Mouse (Mus musculus): ENCODE data around the gene Ccl27a.
"Not testable (repeated sequence)": the region's sequence is repeated elsewhere in the genome, so short reads cannot be mapped to it uniquely, and the experiment has no call there.

Ccl27a gene

DNA sequence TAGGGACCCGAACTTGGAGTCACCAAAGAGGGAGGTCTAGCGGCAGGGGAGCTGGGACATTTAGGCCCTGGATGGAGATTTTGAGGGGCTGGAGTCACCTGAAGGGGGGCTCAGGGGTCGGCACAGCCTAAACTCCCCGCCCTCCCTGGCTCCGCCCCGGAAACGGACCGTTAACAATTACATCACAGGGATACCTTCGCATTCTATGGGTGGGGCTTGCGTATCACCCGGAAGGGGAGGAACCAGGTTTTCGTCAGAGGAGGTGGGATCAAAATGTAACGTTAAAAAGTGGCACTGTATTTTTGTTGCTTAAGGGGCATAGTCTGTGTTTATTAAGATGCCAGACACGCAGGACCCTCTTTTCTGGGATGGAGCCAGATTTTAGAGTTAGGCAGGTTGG is at the start of gene Ccl27a:
TSS of gene Ccl27a (minus strand) at position 246 of the 400 bp plus-strand sequence.
- peak; percentile 90 for DNase-seq (ENCODE audit: low read depth)

DNA sequence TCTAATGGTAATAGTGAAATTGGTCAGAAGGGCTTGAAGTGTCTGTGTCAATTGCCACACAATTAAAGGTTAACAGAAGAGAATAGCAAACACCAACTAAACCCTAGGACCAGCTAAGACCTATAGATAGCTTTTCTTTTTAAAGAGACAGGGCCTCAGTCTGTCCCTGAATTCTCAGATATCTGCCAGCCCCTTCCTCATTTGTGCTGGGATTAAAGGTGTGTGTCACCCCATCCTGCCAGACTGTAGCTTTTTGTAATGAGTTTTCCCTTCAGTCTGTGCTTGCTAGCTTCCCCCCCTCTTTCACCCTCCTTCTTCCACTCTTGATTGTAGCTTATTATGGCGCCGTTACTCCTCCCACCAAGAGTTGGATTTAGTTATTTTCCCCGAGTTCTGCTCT is 9.2 kb upstream of the Ccl27a start:
- not testable (repeated sequence) for DNase-seq (ENCODE audit: low read depth)

GRCm38 (mm10) chr4:41782711-41783110 is 8.7 kb upstream of the Ccl27a start:
- not testable (repeated sequence) for DNase-seq (ENCODE audit: low read depth)

DNA sequence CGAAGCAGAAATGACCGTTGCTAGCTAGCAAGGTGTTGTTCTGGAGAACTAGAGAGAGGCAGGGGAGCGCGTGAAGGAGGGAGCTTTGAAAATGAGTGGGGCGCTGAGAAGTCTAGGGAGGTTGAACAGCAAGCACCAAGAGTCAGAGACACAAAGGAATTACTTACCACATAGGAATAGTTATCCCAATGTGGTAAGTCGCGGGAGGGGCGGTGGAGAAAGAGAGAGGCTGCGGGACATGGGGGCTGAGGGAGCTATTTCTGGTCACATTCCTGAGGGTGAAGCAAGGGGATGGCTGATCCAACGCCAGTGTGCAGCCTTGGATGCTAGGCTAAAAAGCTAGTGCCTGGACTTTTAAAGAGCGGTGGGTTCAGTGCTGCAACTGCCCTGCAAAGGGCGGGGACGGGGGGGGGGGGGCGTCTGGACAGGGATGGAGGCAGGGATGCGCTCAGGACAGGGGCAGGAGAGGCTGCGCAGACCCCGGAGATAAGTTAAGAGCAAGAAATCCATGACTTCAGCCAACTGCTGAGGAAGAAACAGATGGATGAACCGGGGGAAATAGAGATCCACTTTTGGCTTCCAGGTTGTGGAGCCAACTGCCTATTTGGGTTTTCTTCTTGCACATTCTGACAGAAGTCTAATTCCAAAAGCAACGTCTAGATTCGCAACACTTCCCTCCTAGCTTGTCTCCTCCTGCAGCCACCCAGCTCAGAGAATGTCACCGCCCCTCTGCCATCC is 7.9 kb upstream of the Ccl27a start:
- not testable (repeated sequence) for DNase-seq (ENCODE audit: low read depth)

GRCm38 (mm10) chr4:41781271-41781670 is 7.2 kb upstream of the Ccl27a start:
- not testable (repeated sequence) for DNase-seq (ENCODE audit: low read depth)

DNA sequence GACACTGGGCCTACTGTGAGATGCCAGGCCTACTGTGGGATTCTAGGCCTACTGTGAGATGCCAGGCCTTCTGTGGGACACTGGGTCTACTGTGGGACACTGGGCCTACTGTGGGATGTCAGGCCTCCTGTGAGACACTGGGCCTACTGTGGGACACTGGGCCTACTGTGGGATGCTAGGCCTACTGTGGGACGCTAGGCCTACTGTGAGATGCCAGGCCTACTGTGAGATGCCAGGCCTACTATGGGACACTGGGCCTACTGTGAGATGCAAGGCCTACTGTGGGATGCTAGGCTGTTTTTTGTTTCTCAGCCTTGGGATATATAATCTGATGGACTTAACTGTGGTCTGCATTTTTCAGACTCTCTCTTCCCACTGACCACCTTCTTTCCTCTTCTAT is 1.8 kb upstream of the Ccl27a start:
- not testable (repeated sequence) for DNase-seq (ENCODE audit: low read depth)

DNA sequence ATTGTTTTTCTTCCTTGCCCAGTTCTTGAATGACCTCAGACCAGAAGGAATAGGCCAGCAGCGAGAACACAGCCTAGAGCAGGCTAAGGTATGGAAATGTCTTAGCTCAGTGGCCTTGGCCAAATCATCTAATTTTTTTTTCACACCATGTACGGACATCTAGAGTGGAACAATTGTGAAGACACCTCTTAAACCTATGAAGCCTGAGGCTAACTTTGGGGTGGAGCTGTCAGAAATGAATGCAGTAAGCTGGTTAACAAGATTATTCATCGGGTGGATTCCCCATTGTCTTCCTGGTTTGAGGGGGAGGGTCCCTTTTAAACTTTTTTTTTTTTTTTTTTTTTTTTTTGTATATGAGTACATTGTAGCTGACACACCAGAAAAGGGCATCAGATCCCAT is 459 bp upstream of the Ccl27a start:
- not testable (repeated sequence) for DNase-seq (ENCODE audit: low read depth)

- peak; percentile 68 for DNase-seq (ENCODE audit: low read depth)
Measured at GRCm38 (mm10) chr4:41773502-41773901, 545 bp downstream of the Ccl27a start.

DNA sequence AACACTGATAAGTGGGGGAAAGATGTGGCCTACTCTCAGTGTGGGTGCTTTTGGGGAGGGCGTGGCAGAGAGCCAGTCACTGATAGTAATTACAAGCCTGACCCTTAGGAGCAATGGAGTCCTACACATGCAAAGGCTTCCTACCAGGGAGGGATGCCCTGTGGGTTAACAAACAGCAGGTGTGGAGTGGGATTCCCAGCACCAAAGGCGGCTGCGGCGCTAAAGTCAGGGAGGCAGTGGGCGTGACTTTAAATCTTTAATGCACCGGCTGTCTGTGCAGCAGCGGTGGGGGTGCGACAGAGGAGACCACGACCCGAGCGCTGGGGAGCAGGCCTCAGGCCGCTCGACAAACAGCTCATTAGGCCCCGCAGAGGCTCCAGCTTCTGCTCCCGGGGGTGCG is 1.1 kb downstream of the Ccl27a start:
- DNase-seq (ENCODE audit: low read depth) = peak; percentile 33

DNA sequence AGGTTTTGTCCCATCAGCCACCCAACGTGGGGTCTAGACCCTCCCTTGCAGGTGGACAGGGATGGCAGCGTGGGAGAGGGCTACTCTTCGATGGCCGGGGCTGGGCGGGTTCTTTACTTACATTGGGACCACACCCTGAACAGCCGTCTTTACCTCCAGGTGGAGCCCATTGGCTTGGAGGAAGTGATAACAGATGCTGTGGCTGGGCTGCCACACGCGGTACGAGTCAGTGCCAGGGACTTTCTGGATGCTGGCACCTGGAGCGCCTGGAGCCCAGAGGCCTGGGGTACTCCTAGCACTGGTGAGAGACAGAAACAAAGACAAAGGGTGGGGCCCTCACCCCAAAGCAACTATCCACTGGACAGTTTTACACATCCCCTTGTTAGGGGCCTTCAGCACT is 6.7 kb downstream of the Ccl27a start:
- not testable (repeated sequence) for DNase-seq (ENCODE audit: low read depth)

DNA sequence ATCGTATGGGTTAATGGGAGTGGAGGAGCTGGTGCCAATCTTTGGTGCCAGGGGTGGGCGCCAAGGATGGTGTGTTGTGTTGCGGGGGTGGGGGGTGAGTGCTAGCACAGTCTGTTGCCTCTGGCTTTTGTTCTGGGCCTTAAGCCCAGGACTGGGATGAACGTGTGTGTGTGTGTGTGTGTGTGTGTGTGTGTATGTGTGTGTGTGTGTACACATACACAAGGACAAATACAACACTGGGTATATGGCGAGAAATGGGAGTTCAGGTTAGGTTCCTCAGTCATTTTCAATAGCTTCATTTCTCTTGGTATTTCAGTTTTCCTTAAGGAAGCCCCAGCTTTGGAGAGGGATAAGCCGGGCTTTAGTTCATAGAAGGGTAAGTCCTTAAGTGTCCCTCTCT is 10.9 kb downstream of the Ccl27a start:
- DNase-seq (ENCODE audit: low read depth) = not testable (repeated sequence)

DNA sequence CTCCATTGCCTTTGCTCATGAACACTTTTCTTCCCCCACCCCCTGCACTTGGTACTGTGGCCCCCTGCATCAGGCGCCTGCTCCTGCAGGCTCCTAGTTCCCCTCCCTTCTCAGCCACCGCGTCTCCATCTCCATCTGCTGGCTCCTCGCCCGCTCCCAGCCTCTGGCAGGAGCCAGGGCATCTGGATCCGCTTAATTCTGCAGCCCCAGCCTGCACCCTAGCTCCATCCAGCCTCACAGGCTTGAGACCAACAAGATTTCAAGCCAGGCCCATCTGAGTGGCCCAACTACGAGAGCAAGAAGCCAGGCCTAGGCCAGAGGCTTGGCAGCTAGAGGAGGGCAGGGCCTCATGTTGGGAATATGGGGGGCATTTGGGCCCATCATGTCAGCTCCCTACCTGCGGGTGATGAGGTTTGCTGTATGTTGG is 11.3 kb downstream of the Ccl27a start:
- DNase-seq (ENCODE audit: low read depth) = not testable (repeated sequence)

DNA sequence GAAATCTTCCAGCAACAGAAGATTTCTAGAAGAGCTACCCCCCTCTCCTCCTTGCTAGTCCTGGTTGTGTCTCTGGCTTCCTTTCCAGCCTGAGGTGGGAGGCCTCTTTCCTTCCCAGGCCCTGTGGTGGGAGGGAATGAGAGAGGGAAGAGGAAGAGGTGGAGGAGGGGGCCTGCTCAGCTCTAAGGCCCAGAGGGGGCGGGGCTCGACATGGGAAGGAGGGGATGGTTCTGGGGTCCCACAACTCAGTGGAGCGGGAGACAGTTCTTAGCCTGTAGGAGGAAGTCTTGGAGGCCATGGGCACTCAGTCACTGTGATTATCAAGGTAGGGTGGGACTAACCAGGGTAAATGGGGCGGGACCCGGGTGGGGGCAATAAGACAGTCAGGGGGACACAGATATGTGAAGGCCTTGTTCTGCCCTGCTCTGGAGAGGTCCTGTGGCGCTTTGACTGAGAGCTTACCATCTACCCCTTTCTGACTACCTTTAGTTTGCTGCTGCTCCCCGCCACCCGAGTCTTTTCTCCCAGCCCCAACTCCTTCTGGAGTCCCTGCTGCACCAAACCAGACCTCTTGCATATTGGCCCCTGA is 11.9 kb downstream of the Ccl27a start:
- no peak for DNase-seq (ENCODE audit: low read depth)

DNA sequence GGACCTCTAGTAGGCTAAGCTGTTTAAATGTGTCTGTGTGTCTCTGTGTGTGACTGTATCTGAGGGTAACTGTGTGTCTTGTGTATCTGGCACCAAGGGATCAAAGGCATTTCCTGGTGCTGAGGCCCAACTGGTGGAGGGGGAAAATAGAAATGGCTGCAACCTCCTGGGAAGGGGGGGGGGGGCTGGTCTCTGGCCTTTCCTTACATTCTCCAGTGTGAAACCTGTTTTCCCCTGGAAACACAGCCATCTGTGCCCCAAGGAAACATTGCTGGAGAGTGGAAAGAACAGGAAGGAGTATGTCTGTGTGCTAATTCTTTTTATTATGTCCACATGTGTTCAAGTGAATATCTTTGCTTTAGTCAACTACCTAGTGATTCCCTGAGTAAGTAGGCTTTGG is 12.4 kb downstream of the Ccl27a start:
- DNase-seq (ENCODE audit: low read depth) = no peak

GRCm38 (mm10) chr4:41760911-41761310 is 13.1 kb downstream of the Ccl27a start:
- no peak for DNase-seq (ENCODE audit: low read depth)

GRCm38 (mm10) chr4:41760288-41760721 is 13.7 kb downstream of the Ccl27a start:
- DNase-seq (ENCODE audit: low read depth) = no peak

GRCm38 (mm10) chr4:41759656-41760287 is 14.3 kb downstream of the Ccl27a start:
- no peak for DNase-seq (ENCODE audit: low read depth)

DNA sequence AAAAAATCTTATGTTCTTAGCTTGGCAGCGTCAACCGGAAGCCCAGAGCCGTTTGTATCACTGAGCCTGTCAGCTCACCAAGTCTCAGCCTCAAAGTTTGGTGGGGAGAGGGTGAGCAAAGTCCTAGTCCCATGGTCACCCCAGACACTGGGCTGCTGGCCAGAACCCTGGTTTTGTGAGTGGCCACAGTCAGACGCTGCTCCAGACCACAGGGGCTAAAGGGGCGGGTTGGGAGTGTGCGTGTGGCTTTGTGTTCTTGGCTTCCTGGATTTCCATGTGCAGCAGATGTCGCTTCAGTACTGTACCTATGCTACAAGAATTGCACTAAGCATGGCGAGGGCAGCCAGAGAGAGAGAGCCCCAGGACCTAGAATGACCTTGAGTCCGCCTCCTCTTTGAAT is 14.8 kb downstream of the Ccl27a start:
- no peak for DNase-seq (ENCODE audit: low read depth)

DNA sequence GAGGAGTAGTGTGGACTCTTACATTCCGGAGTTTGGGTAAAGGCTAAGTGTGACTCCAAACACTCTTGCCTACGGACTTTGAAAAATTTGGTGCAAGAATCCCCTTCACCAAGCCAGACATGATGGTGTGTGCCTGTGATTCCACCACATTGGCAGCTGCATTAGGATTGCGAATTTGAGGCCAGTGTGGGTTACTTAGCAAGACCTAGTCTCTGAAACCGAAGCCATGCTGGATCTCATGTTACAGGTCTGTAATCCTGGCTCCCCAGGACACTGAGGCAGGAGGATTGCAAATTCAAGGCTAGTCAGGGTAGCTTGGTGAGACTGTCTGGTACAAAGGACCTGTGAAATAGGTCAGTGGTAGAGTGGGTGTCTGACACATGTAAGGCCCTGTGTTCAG is 15.3 kb downstream of the Ccl27a start:
- no peak for DNase-seq (ENCODE audit: low read depth)

GRCm38 (mm10) chr4:41758021-41758420 is 16.0 kb downstream of the Ccl27a start:
- no peak for DNase-seq (ENCODE audit: low read depth)

GRCm38 (mm10) chr4:41757321-41757720 is 16.7 kb downstream of the Ccl27a start:
- DNase-seq (ENCODE audit: low read depth) = no peak

DNA sequence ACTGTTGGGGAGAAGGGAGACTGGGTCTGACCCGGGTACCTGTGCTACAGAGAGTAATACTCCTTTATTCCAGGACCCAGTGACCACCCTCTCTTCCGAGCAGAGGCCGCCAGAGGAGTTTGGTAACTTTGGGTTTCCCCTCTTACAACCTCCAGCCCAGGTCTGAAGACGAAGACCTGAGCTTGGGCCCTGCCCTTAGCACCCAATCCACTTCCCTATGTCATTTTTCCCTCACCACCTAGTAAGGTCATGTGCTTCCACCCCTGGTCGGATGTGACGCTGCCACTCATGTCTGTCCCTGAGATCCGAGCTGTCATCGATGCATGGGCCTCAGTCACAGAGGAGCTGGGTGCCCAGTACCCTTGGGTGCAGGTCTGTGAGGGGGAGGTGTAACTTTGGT is 17.6 kb downstream of the Ccl27a start:
- DNase-seq (ENCODE audit: low read depth) = no peak

Measured in naive thymus-derived CD4-positive, alpha-beta T cell, adult 2 months (primary cell).